Mouse (Mus musculus): Measurements from ENCODE around the gene Mapk9. TPM values are rescaled to one million over a fixed set of nuclear protein-coding genes. Genes with fewer than 3 reads are reported as not detected.

The Mapk9 gene
- total RNA-seq, 2 experiments from 2014 or later: 205 to 219 TPM

DNA sequence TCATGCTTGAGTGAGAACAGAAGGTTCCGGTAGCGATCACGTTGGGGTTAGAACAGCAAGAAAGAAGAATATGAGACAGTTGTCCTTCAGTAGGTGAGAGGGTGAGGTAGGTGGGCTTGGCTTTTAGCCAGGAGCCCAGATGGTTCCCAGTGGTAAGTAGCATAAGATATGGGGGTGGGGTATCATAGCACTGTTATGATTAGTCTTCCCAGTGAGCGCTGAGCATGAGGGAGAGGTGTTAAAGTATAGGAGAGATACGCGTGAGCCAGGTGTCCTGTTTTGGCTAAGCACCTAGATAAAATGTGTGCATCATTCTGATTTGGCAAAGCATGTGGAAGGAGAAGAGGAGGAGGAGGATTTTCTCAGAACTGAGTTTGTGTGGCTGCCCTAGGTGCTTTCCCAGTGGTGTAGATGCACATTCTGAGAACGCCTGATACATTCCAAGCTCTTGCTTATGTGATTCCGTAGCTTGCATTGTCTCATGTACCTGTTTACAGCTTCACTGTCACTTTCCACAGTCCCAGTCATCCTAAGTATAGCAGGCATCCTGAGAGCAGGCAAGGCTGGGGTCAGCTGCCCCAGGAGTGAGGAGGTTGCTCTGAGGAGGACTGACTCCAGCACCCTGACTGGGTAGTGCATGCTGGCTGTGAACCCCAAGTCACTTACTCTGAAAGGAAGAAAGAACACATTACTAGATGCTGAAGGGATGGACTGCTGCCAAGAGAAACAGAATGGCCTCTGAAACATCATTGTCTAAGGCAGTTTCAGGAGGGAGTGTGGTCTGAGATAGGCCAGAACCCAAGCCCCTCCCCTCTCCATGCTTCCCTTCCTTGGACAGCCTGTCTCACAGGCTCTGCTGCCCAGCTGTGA lies 30.6 kb downstream of the Mapk9 start:
- intact Hi-C loops (cut with DNase I): no loop called here
- DNase-seq (ENCODE audit: low spot score in 2 of 2): peak in 1 of 2 experiments; percentile 51

DNA sequence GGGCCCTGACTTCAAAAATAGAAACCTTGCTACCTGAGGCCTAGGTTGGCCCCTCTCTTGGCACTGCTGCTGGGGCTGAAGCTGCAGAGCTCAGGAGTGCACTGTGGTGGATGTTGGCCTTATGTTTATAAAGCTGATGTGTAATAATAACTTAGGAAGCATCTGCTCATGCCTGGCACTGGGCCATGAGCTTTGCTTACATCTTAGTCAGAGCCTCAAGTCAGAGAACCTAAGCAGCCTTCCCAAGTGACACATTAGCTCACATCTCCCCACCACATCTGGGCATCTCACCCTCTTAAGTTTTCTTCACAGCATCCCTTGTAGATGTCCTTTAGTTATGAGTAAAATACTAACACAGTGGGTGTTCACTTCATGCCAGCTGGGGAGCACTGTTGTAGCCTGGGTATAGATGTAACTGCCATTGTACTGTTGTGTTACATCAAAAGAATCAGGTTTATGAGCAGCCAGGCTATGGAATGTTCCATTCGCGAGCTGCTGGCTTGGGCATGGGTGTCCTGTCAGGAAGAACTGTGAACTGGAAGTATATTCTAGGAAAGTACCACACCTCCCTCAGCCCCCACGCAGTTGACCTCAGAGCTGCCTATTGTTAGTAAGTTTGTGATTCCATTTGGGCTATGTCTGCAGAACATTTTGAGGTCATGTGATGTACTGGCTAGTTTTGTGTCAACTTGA lies 33.5 kb downstream of the Mapk9 start:
- intact Hi-C loops (cut with DNase I): no loop called here
- DNase-seq (ENCODE audit: low spot score in 2 of 2): peak; percentile 30 to 55

DNA sequence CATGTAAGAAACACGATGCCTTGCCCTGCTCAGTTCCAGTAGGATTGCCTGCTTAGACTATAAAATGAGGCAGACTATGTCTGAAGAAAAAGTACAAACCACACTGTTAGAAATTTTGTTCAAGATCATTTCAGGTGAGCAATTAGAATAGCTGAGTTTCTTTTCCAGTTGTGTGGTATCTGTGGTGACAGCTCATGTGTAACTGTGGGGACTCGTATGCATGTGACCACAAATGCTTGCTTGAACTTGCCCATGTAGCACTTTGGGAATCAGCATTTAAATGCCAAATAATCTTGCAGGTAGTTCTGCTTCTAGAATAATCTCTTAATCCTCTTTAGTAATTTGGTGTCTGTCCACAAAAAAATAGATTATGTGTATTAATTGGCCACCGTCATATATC lies 36.8 kb downstream of the Mapk9 start:
- intact Hi-C loops (cut with DNase I): no loop called here
- no peak for DNase-seq (ENCODE audit: low spot score in 2 of 2)

DNA sequence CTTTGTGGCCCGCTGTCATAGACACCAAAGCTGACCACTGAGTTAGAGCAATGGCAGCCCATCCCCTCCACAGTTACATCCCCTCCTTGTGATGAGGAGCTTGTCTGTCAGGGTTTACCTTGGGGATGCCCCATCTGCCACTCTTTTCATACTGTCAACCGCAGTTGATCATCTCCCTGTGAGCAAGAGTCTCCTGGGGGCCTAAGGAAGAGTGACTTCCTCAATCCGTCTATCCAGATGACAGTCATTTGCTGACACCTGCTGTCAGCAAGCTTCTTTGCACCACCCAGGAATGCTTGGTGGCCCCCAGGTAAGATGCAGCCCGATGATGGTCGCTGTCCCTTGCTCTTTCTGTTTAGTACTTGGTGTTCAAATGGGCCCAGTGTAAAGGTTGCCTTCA lies 41.9 kb downstream of the Mapk9 start:
- intact Hi-C loops (cut with DNase I): no loop called here
- no peak for DNase-seq (ENCODE audit: low spot score in 2 of 2)

DNA sequence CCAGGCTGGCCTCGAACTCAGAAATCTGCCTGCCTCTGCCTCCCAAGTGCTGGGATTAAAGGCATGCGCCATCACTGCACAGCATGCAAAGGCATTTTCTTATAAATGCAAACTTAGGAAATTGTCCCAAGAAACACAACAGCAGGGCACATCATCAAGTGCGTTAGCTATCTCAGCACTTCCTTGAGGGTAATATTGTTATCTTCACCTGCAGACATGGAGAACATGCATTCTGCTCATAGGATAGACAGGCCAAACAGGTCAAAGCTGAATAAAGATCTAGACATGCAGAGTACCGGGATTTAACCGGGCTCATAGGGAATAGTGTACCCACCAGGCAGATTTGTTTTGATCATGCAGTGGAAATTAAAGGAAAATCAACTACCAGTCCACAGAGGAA lies 45.4 kb downstream of the Mapk9 start:
- no peak for DNase-seq (ENCODE audit: low spot score in 2 of 2)
- intact Hi-C loops (cut with DNase I): no loop called here

DNA sequence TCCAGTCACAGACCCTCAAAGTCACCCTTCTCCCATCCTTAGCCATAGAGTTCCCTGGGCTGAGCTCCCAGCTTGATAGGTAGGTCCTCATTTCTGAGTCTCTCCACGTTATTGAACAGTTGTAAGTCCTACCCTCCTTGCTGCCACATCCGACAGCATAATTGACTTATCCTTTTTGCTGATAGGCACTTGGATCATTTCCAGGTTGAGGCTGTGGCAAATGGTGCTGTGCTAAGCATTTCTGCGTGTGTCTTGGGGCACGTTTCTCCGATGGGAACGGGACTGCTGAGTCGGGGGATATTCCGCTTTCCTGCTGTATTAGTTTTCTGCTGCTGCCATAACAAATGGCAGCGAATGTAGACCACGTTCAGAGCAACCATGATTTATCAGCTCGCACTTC lies 47.3 kb downstream of the Mapk9 start:
- intact Hi-C loops (cut with DNase I): no loop called here
- DNase-seq (ENCODE audit: low spot score in 2 of 2): no peak

DNA sequence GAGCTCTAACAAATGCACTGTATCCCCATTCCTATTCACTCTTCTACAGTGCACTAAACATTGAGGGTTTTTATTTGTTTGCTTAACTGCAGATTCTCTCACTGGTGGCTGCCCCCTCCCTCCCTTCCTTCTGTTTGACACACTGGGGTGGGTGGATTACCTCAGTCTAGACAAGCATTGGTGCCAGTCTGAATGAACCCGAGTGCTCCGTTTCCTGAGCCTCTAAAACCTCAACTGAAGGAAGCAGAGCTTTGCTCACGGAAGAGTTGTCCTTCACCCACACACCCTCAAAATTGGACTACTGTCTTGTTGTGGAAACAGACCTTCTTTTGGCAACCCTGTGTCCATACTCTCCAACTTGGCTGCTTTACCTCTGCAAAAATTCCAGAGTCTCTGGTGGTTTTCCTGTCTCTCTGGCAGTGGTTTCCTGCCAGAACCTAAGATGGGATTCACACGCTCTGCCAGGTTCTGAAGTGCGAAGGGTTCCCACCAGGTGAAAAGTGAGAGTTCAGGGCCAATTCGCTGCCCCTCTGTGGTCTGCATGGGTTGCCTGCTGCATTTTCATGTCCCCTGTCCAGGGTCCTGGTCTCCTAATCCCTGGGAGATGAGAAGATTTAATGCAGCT lies 49.5 kb downstream of the Mapk9 start:
- intact Hi-C loops (cut with DNase I): no loop called here

DNA sequence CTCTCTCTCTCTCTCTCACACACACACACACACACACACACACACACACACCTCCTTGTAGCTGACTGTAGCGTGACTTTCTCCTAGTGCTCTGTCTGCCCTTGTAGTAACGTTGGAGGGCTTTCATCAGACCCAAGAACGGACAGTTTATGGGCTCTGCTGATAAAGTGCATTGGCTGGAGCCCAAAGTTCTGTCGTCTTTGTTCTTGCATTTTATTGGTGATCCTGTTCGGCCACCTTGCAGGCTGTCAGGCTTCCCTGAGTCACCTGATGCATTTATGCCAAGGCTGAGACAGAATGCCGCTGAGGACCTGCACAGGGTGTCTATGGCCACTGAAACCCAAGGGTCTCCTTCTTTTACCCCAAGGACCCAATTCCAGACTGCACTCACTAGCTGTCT lies 53.5 kb downstream of the Mapk9 start:
- no peak for DNase-seq (ENCODE audit: low spot score in 2 of 2)
- intact Hi-C loops (cut with DNase I): loop anchor here (5.0 kb wide), 1 partner anchor 57 kb away; no protein-coding TSS in a partner anchor

More for the DNA sequence above, 49.5 kb downstream of the Mapk9 start:
- no peak for DNase-seq (ENCODE audit: low spot score in 2 of 2)

DNA sequence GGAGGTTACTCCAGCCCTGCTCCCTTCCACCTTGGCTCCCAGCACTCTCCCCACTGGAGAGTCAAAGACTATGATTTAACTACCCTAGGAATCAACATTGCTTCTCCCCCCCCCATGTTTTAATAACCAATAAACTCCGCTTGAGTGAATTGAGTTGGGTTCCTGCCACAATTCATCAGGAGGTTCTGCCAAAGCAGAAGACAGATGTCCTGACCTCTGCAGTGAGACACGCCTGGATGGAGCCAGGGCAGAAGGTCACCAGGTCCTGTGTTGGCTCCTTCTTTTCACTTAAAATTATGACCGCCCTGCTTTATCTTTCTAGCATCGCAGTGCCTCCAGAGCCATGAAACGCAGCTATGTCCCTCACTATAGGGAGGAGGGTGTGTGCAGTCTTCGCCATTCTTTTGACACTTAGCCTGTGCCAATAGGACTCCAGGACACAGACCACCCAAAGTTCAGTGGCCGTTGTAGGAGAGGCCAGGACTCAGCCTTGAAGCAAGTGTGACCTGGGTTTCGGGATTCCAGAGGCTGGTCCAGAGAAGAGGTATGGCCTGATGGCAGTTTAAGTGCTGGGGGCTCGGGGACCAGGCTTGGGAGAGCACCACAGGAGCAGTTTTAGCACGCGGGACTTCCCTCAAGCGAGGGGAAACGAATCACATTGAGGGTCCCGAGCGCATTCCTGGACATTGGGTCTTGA lies 54.6 kb downstream of the Mapk9 start:
- intact Hi-C loops (cut with DNase I): loop anchor here (5.0 kb wide), 1 partner anchor 56 kb away; no protein-coding TSS in a partner anchor
- no peak for DNase-seq (ENCODE audit: low spot score in 2 of 2)

DNA sequence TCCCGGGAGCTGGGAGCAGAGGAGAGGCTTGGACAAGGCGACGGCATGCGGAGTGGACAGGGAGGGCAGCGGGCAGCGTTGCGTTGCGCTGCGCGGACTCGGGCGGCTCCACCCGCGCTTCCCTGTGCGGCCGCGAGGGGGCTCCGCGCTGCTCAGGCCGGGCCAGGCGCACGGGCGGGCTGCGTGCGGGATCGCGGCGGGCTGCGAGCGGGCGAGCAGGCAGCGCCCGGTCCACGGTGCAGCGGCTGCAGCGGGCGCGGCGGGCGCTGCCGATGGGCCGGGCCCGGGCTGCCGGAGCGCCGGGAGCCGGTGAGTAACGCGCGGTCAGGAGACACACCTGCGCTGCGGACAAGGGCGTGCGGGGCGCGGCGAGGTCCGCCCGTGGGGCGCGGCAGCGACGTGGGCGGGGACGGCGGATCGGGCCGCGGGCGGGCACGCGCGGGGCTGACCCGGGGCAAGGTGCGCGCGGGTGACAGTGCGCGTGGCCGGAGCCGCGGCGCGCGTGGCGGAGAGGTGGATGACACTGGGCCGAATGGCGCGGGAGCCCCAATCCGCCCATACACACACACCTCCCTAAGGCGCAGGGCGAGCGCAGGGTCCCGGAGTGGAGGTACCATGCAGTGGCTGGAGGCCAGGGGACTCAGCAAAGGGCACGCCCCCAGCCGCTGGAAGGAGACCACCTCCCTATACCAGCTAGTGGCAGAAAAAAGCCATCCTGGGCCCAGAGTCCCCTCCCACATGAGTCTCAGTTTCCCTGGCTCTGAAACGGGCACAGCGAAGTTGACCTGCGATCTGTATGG lies 55.3 kb downstream of the Mapk9 start, which contains the start of gene Rasgef1c:
Gene Rasgef1c, plus strand, starts transcription at position 177 of the 800 bp plus-strand sequence.
- DNase-seq (ENCODE audit: low spot score in 2 of 2): peak; percentile 71 to 83

DNA sequence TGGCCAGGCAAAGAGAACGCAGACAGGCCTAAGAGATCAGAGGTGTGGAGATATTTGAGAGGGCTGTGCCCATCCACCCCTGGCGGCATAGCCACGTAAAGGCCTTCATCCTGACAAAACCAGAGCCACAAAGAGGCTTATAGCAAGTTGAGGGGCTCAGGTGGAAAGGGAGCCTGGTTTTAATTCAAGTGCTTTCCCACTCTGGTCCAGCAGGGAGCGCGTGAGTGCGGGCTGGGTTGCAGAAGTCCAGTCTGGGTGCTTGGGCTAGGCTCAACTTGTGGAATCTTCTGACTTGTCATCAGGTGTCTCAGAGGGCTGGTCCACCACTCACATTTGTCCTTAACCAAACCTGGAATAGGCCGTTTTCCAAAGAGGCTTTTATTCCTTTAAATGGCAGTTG lies 56.8 kb downstream of the Mapk9 start:
- peak; percentile 59 to 82 for DNase-seq (ENCODE audit: low spot score in 2 of 2)
- intact Hi-C loops (cut with DNase I): loop anchor here (5.0 kb wide), 1 partner anchor 54 kb away; no protein-coding TSS in a partner anchor

More for the DNA sequence above, 55.3 kb downstream of the Mapk9 start, which contains the start of gene Rasgef1c:
- intact Hi-C loops (cut with DNase I): loop anchor here (5.0 kb wide), 1 partner anchor 55 kb away; no protein-coding TSS in a partner anchor

DNA sequence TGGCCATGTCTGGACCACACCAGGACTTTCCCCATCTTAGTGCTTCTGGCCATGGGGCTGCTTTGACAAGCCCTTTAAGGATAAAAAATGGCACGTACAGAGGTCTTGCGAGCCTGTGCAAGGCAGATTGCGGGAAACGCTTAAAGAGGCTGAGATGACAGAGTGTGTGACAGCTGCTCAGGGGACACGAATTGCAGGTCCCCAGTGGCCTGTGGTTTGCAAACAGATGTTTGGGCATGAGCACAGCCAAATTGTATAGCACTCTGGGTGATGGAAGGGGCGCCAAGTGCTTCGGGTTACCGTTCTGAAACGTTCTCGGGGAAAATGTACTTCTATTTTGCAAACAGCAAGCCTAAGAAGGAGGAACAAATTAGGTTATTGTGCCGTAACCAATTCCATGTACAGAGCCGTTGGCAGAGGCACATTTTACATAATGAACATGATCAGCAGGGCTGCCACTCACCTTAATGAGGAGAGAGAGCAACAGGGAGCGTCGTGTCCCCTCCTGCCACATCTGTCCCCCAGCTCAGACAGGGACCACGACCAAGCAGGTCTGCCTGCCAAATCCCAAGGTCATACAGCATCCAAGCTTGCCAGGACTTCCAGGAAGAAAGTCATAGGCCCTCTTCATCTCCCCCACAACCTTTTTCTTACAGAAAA lies 72.1 kb downstream of the Mapk9 start:
- DNase-seq (ENCODE audit: low spot score in 2 of 2): no peak
- intact Hi-C loops (cut with DNase I): no loop called here

DNA sequence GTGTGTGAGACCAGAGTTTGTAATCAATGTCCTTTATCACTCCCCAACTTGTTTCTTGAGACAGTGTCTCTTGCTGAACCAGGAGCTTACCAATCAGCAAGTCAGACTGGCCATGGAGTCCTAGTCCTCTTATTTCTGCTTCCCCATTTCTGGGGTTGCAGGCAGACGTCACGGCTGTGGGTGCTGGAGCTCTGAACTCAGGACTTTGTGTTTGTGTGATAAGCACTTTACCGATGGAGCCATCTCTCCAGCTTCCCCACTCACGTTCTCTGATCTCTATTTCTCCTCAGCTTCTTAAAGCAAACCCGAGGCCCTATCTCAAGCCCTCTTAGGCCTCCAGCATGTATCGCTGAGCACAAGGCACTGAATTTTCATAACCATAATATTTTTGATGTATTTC lies 72.8 kb downstream of the Mapk9 start:
- intact Hi-C loops (cut with DNase I): no loop called here
- DNase-seq (ENCODE audit: low spot score in 2 of 2): no peak

DNA sequence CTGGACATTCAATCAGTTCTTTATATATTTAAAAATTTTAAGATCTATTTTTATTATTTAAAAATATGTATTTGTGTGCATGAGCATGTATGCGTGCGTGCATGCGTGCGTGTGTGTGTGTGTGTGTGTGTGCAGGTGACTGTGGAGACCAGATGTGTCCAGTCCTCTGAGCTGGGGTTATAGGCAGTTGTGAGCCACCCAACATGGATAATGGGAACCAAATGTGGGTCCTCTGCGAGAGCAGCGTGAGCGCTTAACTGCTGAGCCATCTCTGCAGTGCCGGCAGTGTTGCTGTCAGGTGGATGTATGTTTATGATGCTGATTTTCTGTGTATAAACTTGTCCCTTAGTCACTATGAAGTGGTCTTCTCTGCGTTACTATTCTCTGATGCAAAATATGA lies 77.0 kb downstream of the Mapk9 start:
- DNase-seq (ENCODE audit: low spot score in 2 of 2): no peak

DNA sequence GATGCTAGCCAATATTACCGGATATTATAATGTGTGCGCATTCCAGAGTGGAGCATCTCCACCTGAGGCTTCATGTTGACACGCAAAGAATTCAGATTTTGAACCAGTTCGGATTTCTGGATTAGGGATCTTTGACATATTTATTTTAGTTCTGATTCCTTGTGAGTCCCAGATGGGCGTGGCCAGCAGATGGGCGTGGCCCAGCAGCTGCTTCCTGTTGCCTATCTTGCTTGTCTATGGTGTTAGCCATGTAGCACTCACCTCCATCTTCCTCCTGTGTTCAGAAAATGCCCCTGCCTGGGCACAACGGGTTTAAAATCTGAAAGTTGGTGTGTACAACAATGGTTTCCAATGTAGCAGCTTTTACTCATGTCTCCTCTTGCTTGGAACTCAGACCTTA lies 79.6 kb downstream of the Mapk9 start:
- no peak for DNase-seq (ENCODE audit: low spot score in 2 of 2)
- intact Hi-C loops (cut with DNase I): no loop called here

More for the DNA sequence above, 77.0 kb downstream of the Mapk9 start:
- intact Hi-C loops (cut with DNase I): no loop called here

DNA sequence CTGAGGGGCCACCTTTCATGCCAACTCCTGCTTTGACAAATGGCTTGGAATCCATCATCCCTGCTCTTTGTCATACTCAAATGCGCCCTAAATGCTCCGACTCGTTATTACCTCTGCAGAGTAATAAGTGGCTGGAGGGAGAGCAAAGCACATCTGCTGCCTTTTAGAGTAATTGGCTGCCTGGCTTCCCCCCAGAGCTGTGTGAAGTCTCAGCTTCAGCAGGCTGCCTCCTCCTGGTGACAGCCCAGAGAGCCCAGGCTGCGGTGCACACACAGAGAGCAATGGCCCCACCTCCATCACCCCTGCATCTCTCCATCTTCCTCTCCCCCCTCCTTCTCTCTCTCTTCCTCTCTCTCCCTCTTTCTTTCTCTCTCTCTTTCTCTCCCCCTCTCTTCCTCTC lies 80.6 kb downstream of the Mapk9 start:
- peak; percentile 52 to 61 for DNase-seq (ENCODE audit: low spot score in 2 of 2)
- intact Hi-C loops (cut with DNase I): no loop called here

DNA sequence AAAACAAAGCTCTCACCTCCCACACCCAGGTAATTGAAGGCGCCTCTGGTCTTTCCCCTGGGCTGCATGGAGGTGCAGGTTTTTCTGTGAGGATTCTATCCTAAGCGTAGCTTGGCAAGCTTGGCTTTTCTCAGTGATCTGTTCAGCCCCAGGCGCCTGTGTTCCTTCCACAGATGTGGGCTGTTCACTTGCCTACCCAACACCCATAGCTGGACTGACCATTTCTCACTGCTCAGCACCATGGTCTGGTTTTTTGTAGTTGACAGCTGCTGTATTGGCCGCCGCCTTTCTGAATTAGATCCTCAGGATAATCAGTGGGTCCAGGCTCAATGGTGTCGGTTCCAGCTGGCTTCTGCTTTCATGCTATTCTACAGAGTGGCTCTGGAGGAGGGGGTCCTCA lies 81.1 kb downstream of the Mapk9 start:
- DNase-seq (ENCODE audit: low spot score in 2 of 2): no peak
- intact Hi-C loops (cut with DNase I): no loop called here

DNA sequence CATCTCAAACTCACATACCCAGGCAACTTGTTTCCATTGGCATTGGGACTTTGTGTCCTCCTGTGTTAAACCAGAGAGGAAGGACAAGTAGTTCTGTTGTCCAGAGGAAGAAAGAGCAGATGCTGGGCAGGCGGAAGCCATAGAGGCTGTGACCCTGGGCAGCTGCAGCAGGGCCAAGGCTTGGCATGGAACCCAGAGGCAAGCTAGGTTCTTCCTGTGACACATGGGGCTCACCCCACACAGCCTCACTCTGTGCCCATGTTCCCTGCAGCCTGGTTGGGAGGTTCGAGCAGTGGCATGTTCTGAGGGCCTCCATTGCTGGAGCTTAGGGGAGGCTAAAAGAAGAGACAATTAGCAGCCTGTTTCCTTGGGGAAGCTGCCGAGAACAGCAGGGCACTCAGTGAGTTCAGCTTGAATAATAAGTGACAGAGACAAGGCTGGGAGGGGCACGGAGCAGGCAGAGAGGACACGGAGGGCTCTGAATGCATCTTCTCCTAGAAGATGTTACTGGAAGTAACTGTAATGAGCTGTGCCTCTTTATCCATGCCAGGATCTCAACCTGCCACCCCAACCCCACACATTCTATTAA lies 84.6 kb downstream of the Mapk9 start:
- intact Hi-C loops (cut with DNase I): no loop called here
- no peak for DNase-seq (ENCODE audit: low spot score in 2 of 2)
